ENCODE assay signal across 8 mouse cellular contexts in genomic region chr12:69682065-69682787, GRCm38 (mm10). TPM values are rescaled to one million over a fixed set of nuclear protein-coding genes. Genes with fewer than 3 reads are reported as not detected.
DNase-seq lines count a peak whose midpoint lies in the region; ATAC-seq lines count a peak whose summit lies in the region.

No protein-coding gene starts in this region.

- H3K27me3 ChIP-seq in hindbrain, embryonic 16.5 days (replicated peaks; ENCODE audit: control insufficient read depth, insufficient read depth, low read length) = no peaks in the 10 kb centered on the region
- H3K27me3 ChIP-seq in megakaryocyte, embryonic 14.5 days (replicated peaks) = no peaks in the 10 kb centered on the region

- 2% methylated on average over 27 of the region's 54 CpGs for WGBS in hindbrain, embryonic 16.5 days

- H3K9ac ChIP-seq in hindbrain, embryonic 16.5 days (ENCODE audit: low read depth, low read length) = peak overlapping the region; percentile 97

- no peaks in the 10 kb centered on the region for H3K9me3 ChIP-seq in hindbrain, embryonic 16.5 days (ENCODE audit: control insufficient read depth, low read length)
- no peaks in the 10 kb centered on the region for H3K9me3 ChIP-seq in megakaryocyte, embryonic 14.5 days

- no peaks in the 10 kb centered on the region for H3K36me3 ChIP-seq in hindbrain, embryonic 16.5 days (ENCODE audit: control insufficient read depth, insufficient read depth, low read length)
- H3K36me3 ChIP-seq in megakaryocyte, embryonic 14.5 days (replicated peaks; ENCODE audit: low read length) = no peaks in the 10 kb centered on the region

- H3K4me1 ChIP-seq in hindbrain, embryonic 16.5 days (ENCODE audit: control insufficient read depth, insufficient read depth, low read depth, low read length) = peaks cover 15% of the 10 kb centered on the region
- H3K4me1 ChIP-seq in megakaryocyte, embryonic 14.5 days = peaks cover 34% of the 10 kb centered on the region

- peak; percentile 59 to 78 for DNase-seq in cerebellum, postnatal 4 days (ENCODE audit: low spot score in 2 of 2)
- peak; percentile 87 for DNase-seq in gastrocnemius, adult 18-20 months (ENCODE audit: low spot score)
- peak; percentile 58 to 68 for DNase-seq in left cerebral cortex, adult 8-10 months (ENCODE audit: low spot score in 2 of 2)
- peak; percentile 84 to 89 for DNase-seq in right cerebral cortex, postnatal 10 days (ENCODE audit: low spot score in 2 of 2)
- DNase-seq in urinary bladder, postnatal 25 days (ENCODE audit: low spot score) = peak; percentile 82

- H3K27ac ChIP-seq in hindbrain, embryonic 16.5 days (ENCODE audit: low read depth, low read length) = peak overlapping the region; percentile 99

- peak overlapping the region; percentile 62 for H3K4me2 ChIP-seq in hindbrain, embryonic 16.5 days (ENCODE audit: low read length)

- peak overlapping the region; percentile 84 for H3K4me3 ChIP-seq in hindbrain, embryonic 16.5 days (ENCODE audit: low read length)
- peak overlapping the region; percentile 94 for H3K4me3 ChIP-seq in megakaryocyte, embryonic 14.5 days (replicated peaks)

- ATAC-seq in activated CD4-positive, CD25-positive, alpha-beta regulatory T cell, adult 4 months = peak; percentile 36
- peak; percentile 91 for ATAC-seq in hindbrain, embryonic 16.5 days

RNA-seq across cellular contexts. Expression of gene Sos2, which starts 0.6 kb away (rescaled TPM):
- 10 to 100 TPM; 10.0 to 13.7 TPM for polyA plus RNA-seq in activated CD4-positive, CD25-positive, alpha-beta regulatory T cell, adult 4 months (2017; shearing (Covaris generic))
- total RNA-seq in gastrocnemius, adult 18-20 months (2021) = 10 to 100 TPM; 49.7 to 55.4 TPM
- polyA plus RNA-seq in hindbrain, embryonic 16.5 days (2015; fragmentation: Nextera tagmentation; extraction: Ambion mirVana) = 11.1 and 11.3 TPM in 2 replicates
- total RNA-seq in left cerebral cortex, adult 8-10 months (2022) = 10 to 100 TPM; 33.1 to 42.4 (median 36.6) TPM
- polyA plus RNA-seq in megakaryocyte, embryonic 14.5 days (2012; ENCODE audit: insufficient read depth, low replicate concordance) = 4.3 TPM in 1 of 2 replicates, not detected in the other

RNA-seq across cellular contexts. Expression of gene L2hgdh, which starts 42.4 kb away (rescaled TPM):
- polyA plus RNA-seq in activated CD4-positive, CD25-positive, alpha-beta regulatory T cell, adult 4 months (2017; shearing (Covaris generic)) = 1 to 10 TPM; 2.4 to 3.7 TPM
- 10 to 100 TPM; 37.6 to 42.5 TPM for total RNA-seq in gastrocnemius, adult 18-20 months (2021)
- 14.4 and 15.3 TPM in 2 replicates for polyA plus RNA-seq in hindbrain, embryonic 16.5 days (2015; fragmentation: Nextera tagmentation; extraction: Ambion mirVana)
- 10 to 100 TPM; 16.7 to 19.2 (median 18.5) TPM for total RNA-seq in left cerebral cortex, adult 8-10 months (2022)
- polyA plus RNA-seq in megakaryocyte, embryonic 14.5 days (2012; ENCODE audit: insufficient read depth, low replicate concordance) = 0.65 and 0.95 TPM in 2 replicates

RNA-seq across cellular contexts. Expression of gene Atp5s, which starts 42.5 kb away (rescaled TPM):
- polyA plus RNA-seq in activated CD4-positive, CD25-positive, alpha-beta regulatory T cell, adult 4 months (2017; shearing (Covaris generic)) = 10 to 100 TPM in 1 of 2 experiments, 1 to 10 TPM in 1; 9.2 to 14.0 TPM
- 10 to 100 TPM; 20.1 to 23.3 TPM for total RNA-seq in gastrocnemius, adult 18-20 months (2021)
- 38.9 and 42.6 TPM in 2 replicates for polyA plus RNA-seq in hindbrain, embryonic 16.5 days (2015; fragmentation: Nextera tagmentation; extraction: Ambion mirVana)
- total RNA-seq in left cerebral cortex, adult 8-10 months (2022) = 10 to 100 TPM; 27.7 to 33.8 (median 30.7) TPM
- polyA plus RNA-seq in megakaryocyte, embryonic 14.5 days (2012; ENCODE audit: insufficient read depth, low replicate concordance) = 3.3 and 5.8 TPM in 2 replicates

Comparison
In these comparisons a context has a peak if more than half of its experiments do, and no peak if none do; other contexts are left out.
1. Peak in every context shown above with its lines: DNase-seq, ATAC-seq, H3K4me3 ChIP-seq and H3K27ac ChIP-seq.